Mouse (Mus musculus) forebrain, embryonic 16.5 days (tissue): ENCODE measurements around the gene Dnah2. TPM values are rescaled to one million over a fixed set of nuclear protein-coding genes. Genes with fewer than 3 reads are reported as not detected.
"Not testable (repeated sequence)": the region's sequence is repeated elsewhere in the genome, so short reads cannot be mapped to it uniquely, and the experiment has no call there.

Source experiments
- ATAC-seq: fragments of 200-750 bp; cut with Nextera tagmentation; 2 replicates; pipeline ENCODE4 v1.8.0; 2017; ENCODE audit warnings: mild to moderate bottlenecking, moderate library complexity
- H3K27ac ChIP-seq: fragments of 300-500 bp; sonication (generic); 2 replicates; pipeline ENCODE4 v1.5.1; 2014; ENCODE audit warnings: low read length, control low read depth
- H3K27me3 ChIP-seq: fragments of 300-500 bp; sonication (generic); replicated peaks from 2 replicates; pipeline ENCODE4 v1.6.1; 2014; ENCODE audit warnings: low read length; ENCODE audit not compliant: control insufficient read depth, insufficient read depth
- H3K36me3 ChIP-seq: fragments of 300-500 bp; sonication (generic); 2 replicates; pipeline ENCODE4 v1.6.1; 2014; ENCODE audit not compliant: control insufficient read depth, insufficient read depth
- H3K4me1 ChIP-seq: fragments of 300-500 bp; sonication (generic); replicated peaks from 2 replicates; pipeline ENCODE4 v1.6.1; 2014; ENCODE audit warnings: low read length; ENCODE audit not compliant: control insufficient read depth, insufficient read depth
- H3K4me2 ChIP-seq: fragments of 300-500 bp; sonication (generic); 2 replicates; pipeline ENCODE4 v1.6.1; 2014; ENCODE audit warnings: mild to moderate bottlenecking, low read length, control low read depth
- H3K4me3 ChIP-seq: fragments of 300-500 bp; sonication (generic); replicated peaks from 2 replicates; pipeline ENCODE4 v1.5.1; 2014; ENCODE audit warnings: mild to moderate bottlenecking, low read length, control low read depth
- H3K9ac ChIP-seq: fragments of 300-500 bp; sonication (generic); replicated peaks from 2 replicates; pipeline ENCODE4 v1.6.1; 2014; ENCODE audit warnings: low read depth, low read length, control low read depth
- H3K9me3 ChIP-seq: fragments of 300-500 bp; sonication (generic); 2 replicates; pipeline ENCODE4 v1.6.1; 2016; ENCODE audit warnings: low read length; ENCODE audit not compliant: control insufficient read depth
- WGBS: fragments of 180-500 bp; shearing (Covaris S2); extraction: QIAGEN DNeasy Blood & Tissue Kit; methylation state at CpG from one replicate; pipeline ENCODE4 v1.1.7; 2014; 5-methylcytosine and 5-hydroxymethylcytosine counted together
- polyA plus RNA-seq: library from polyadenylated mRNA; unstranded; fragments of >200 nt; fragmentation: Nextera tagmentation; extraction: Ambion mirVana; gene quantifications from 2 replicates; pipeline ENCODE4 v1.2.1, GENCODE M21; 2015

Dnah2 gene
- polyA plus RNA-seq, 1 experiment from 2014 or later, result 3.7 TPM

GRCm38 (mm10) chr11:69541741-69542140, 7.2 kb downstream of the Dnah2 start:
- not testable (repeated sequence) for H3K4me2 ChIP-seq, ATAC-seq, H3K9me3 ChIP-seq, H3K36me3 ChIP-seq, H3K27me3 ChIP-seq, H3K9ac ChIP-seq, H3K27ac ChIP-seq, H3K4me3 ChIP-seq
- H3K4me1 ChIP-seq, result peaks cover 25% of the 10 kb centered on the region
- 73% methylated on average over 1 of the region's 3 CpGs for WGBS

GRCm38 (mm10) chr11:69540700-69541099, 8.2 kb downstream of the Dnah2 start:
- Histone ChIP-seq H3K27ac (no peak overlapping the region), H3K4me3 (no peak overlapping the region), H3K27me3 (no peaks in the 10 kb centered on the region), H3K36me3 (no peaks in the 10 kb centered on the region), H3K9ac (no peak overlapping the region), H3K4me2 (no peak overlapping the region), H3K4me1 (peaks cover 17% of the 10 kb centered on the region), H3K9me3 (no peaks in the 10 kb centered on the region)
- no peak for ATAC-seq
- 77% methylated on average over 2 of the region's 2 CpGs for WGBS

GRCm38 (mm10) chr11:69534990-69535389, 13.9 kb downstream of the Dnah2 start:
- WGBS, result 82% methylated on average over 1 of the region's 1 CpGs
- no peak for ATAC-seq
- Histone ChIP-seq H3K4me3 (no peak overlapping the region), H3K27ac (no peak overlapping the region), H3K4me1 (no peaks in the 10 kb centered on the region), H3K4me2 (no peak overlapping the region), H3K36me3 (no peaks in the 10 kb centered on the region), H3K9ac (no peak overlapping the region), H3K27me3 (no peaks in the 10 kb centered on the region), H3K9me3 (no peaks in the 10 kb centered on the region)

GRCm38 (mm10) chr11:69532480-69533150, 16.3 kb downstream of the Dnah2 start:
- no peak for ATAC-seq
- peaks cover 5% of the 10 kb centered on the region for H3K4me1 ChIP-seq
- no peak overlapping the region for H3K9ac ChIP-seq
- WGBS, result 80% methylated on average over 7 of the region's 7 CpGs
- no peaks in the 10 kb centered on the region for H3K9me3 ChIP-seq
- no peak overlapping the region for H3K4me2 ChIP-seq
- H3K36me3 ChIP-seq, result no peaks in the 10 kb centered on the region
- H3K4me3 ChIP-seq, result no peak overlapping the region
- H3K27ac ChIP-seq, result no peak overlapping the region
- H3K27me3 ChIP-seq, result no peaks in the 10 kb centered on the region

GRCm38 (mm10) chr11:69530755-69531154, 18.2 kb downstream of the Dnah2 start:
- not testable (repeated sequence) for H3K4me2 ChIP-seq, H3K36me3 ChIP-seq, H3K9ac ChIP-seq, H3K27ac ChIP-seq, H3K9me3 ChIP-seq, H3K4me3 ChIP-seq, H3K27me3 ChIP-seq, ATAC-seq
- peaks cover 23% of the 10 kb centered on the region for H3K4me1 ChIP-seq
- WGBS, result 90% methylated on average over 6 of the region's 6 CpGs

- ATAC-seq, H3K27ac ChIP-seq, H3K4me3 ChIP-seq, H3K36me3 ChIP-seq, H3K27me3 ChIP-seq, H3K4me2 ChIP-seq, H3K9ac ChIP-seq, H3K9me3 ChIP-seq: not testable (repeated sequence)
- WGBS, result 94% methylated on average over 3 of the region's 3 CpGs
- peaks cover 23% of the 10 kb centered on the region for H3K4me1 ChIP-seq
Measured at GRCm38 (mm10) chr11:69530281-69530680, 18.6 kb downstream of the Dnah2 start.

GRCm38 (mm10) chr11:69528031-69528390, 20.9 kb downstream of the Dnah2 start:
- H3K27ac ChIP-seq, result peak overlapping the region; percentile 98
- H3K4me3 ChIP-seq, result no peak overlapping the region
- H3K4me1 ChIP-seq, result peaks cover 23% of the 10 kb centered on the region
- WGBS, result 67% methylated on average over 4 of the region's 4 CpGs
- H3K36me3 ChIP-seq, result no peaks in the 10 kb centered on the region
- ATAC-seq, result peak; percentile 21; the same call in 1 of the 2 replicates
- peak overlapping the region; percentile 61; the same call in 1 of the 2 replicates for H3K4me2 ChIP-seq
- H3K27me3 ChIP-seq, result no peaks in the 10 kb centered on the region
- H3K9ac ChIP-seq, result no peak overlapping the region
- no peaks in the 10 kb centered on the region for H3K9me3 ChIP-seq

GRCm38 (mm10) chr11:69527098-69528030, 21.5 kb downstream of the Dnah2 start:
- H3K9me3 ChIP-seq, result no peaks in the 10 kb centered on the region
- H3K27ac ChIP-seq, result peak overlapping the region; percentile 98
- no peaks in the 10 kb centered on the region for H3K27me3 ChIP-seq
- WGBS, result under 1% methylated on average over 30 of the region's 30 CpGs
- ATAC-seq, result peak; percentile 79
- no peaks in the 10 kb centered on the region for H3K36me3 ChIP-seq
- peak overlapping the region; percentile 61 for H3K4me2 ChIP-seq
- H3K4me1 ChIP-seq, result peaks cover 23% of the 10 kb centered on the region
- H3K4me3 ChIP-seq, result peak overlapping the region; percentile 36
- peak overlapping the region; percentile 66 for H3K9ac ChIP-seq

GRCm38 (mm10) chr11:69526631-69527030, 22.3 kb downstream of the Dnah2 start:
- Histone ChIP-seq H3K9me3 (no peaks in the 10 kb centered on the region), H3K9ac (peak overlapping the region; percentile 66), H3K27ac (peak overlapping the region; percentile 98), H3K4me1 (peaks cover 23% of the 10 kb centered on the region), H3K4me2 (peak overlapping the region; percentile 61), H3K36me3 (no peaks in the 10 kb centered on the region), H3K4me3 (peak overlapping the region; percentile 36; the same call in 1 of the 2 replicates), H3K27me3 (no peaks in the 10 kb centered on the region)
- WGBS, result 11% methylated on average over 4 of the region's 4 CpGs
- peak; percentile 18; the same call in 1 of the 2 replicates for ATAC-seq
